Mouse (Mus musculus) MEL (cell line): ENCODE data around the gene Atg13. TPM values are rescaled to one million over a fixed set of nuclear protein-coding genes. Genes with fewer than 3 reads are reported as not detected.

Source experiments
- DNase-seq: peaks from one replicate; pipeline ENCODE4 v3.0.0; 2011; ENCODE audit warnings: low read depth, low spot score
- H3K27ac ChIP-seq: 2 replicates; pipeline ENCODE4 v1.5.1; 2012; ENCODE audit warnings: low read depth, mild to moderate bottlenecking, control low read depth, low read length, moderate library complexity; ENCODE audit not compliant: control insufficient read depth
- H3K27me3 ChIP-seq, 2 experiments: fragments of 150-350 bp in 1 of 2; sonication (generic) in 1 of 2; 2 replicates each; pipeline ENCODE4 v1.6.1; 2012; ENCODE audit warnings: low read length in 2 of 2, mild to moderate bottlenecking in 2 of 2, improper control_type of control experiment in 1 of 2, moderate library complexity in 1 of 2; ENCODE audit not compliant: insufficient read depth in 2 of 2, control insufficient read depth in 1 of 2
- H3K36me3 ChIP-seq, 2 experiments: 2 replicates each; pipeline ENCODE4 v1.6.1; 2012 to 2014; ENCODE audit warnings: low read length in 2 of 2, improper control_type of control experiment in 1 of 2, inconsistent platforms in 1 of 2, mild to moderate bottlenecking in 1 of 2; ENCODE audit not compliant: insufficient read depth in 2 of 2, control insufficient read depth in 1 of 2
- H3K4me1 ChIP-seq, 2 experiments: fragments of 150-350 bp in 1 of 2; sonication (generic) in 1 of 2; 2 replicates each; pipeline ENCODE4 v1.6.1; 2012; ENCODE audit warnings: low read length in 2 of 2, improper control_type of control experiment in 1 of 2, mild to moderate bottlenecking in 1 of 2; ENCODE audit not compliant: insufficient read depth in 2 of 2, control insufficient read depth in 1 of 2
- H3K4me3 ChIP-seq, 2 experiments: fragments of 150-350 bp in 1 of 2; sonication (generic) in 1 of 2; 2 replicates each; pipeline ENCODE4 v1.5.1; 2012; ENCODE audit warnings: low read depth in 2 of 2, low read length in 2 of 2, mild to moderate bottlenecking in 2 of 2, moderate library complexity in 2 of 2, control low read depth in 1 of 2, improper control_type of control experiment in 1 of 2; ENCODE audit not compliant: control insufficient read depth in 1 of 2, insufficient read depth in 1 of 2
- H3K79me2 ChIP-seq: 2 replicates; pipeline ENCODE4 v1.6.1; 2012; ENCODE audit warnings: mild to moderate bottlenecking, low read length, moderate library complexity; ENCODE audit not compliant: control insufficient read depth, poor library complexity, insufficient read depth
- H3K9ac ChIP-seq: 2 replicates; pipeline ENCODE4 v1.6.1; 2012; ENCODE audit warnings: low read depth, mild to moderate bottlenecking, control low read depth, low read length, moderate library complexity; ENCODE audit not compliant: control insufficient read depth, poor library complexity, severe bottlenecking
- H3K9me3 ChIP-seq: fragments of 150-350 bp; sonication (generic); replicated peaks from 2 replicates; pipeline ENCODE4 v1.6.1; 2012; ENCODE audit warnings: mild to moderate bottlenecking, low read length, improper control_type of control experiment, moderate library complexity; ENCODE audit not compliant: insufficient read depth
- BHLHE40 ChIP-seq: IDR thresholded peaks from 2 replicates; pipeline ENCODE4 v1.6.1; 2012; ENCODE audit warnings: low read depth, mild to moderate bottlenecking, inconsistent platforms, low read length, improper control_type of control experiment, borderline replicate concordance
- CHD1 ChIP-seq: IDR thresholded peaks from 2 replicates; pipeline ENCODE4 v1.6.1; 2012; ENCODE audit warnings: low read depth, mild to moderate bottlenecking, inconsistent platforms, low read length, improper control_type of control experiment
- EP300 ChIP-seq, 2 experiments: IDR thresholded peaks; 2 replicates each; pipeline ENCODE4 v1.6.1; 2011; ENCODE audit warnings: improper control_type of control experiment in 2 of 2, low read length in 2 of 2, low read depth in 1 of 2, mild to moderate bottlenecking in 1 of 2
- GATA1 ChIP-seq: IDR thresholded peaks from 2 replicates; pipeline ENCODE4 v1.6.1; 2011; ENCODE audit warnings: low read depth, low read length, improper control_type of control experiment
- JUND ChIP-seq: IDR thresholded peaks from 2 replicates; pipeline ENCODE4 v1.6.1; 2011; ENCODE audit warnings: low read depth, mild to moderate bottlenecking, improper control_type of control experiment, low read length
- MXI1 ChIP-seq: IDR thresholded peaks from 2 replicates; pipeline ENCODE4 v1.6.1; 2011; ENCODE audit warnings: mild to moderate bottlenecking, low read depth, low read length, improper control_type of control experiment
- MYB ChIP-seq: IDR thresholded peaks from 2 replicates; pipeline ENCODE4 v1.6.1; 2011; ENCODE audit warnings: mild to moderate bottlenecking, low read depth, low read length, improper control_type of control experiment
- MYC ChIP-seq: IDR thresholded peaks from 2 replicates; pipeline ENCODE4 v1.6.1; 2011; ENCODE audit warnings: low read depth, mild to moderate bottlenecking, low read length, improper control_type of control experiment, moderate library complexity
- NRF1 ChIP-seq: IDR thresholded peaks from 2 replicates; pipeline ENCODE4 v1.6.1; 2014; ENCODE audit warnings: low read depth, mild to moderate bottlenecking, inconsistent platforms, low read length, improper control_type of control experiment, moderate library complexity; ENCODE audit not compliant: poor library complexity, insufficient read depth, severe bottlenecking
- RAD21 ChIP-seq: IDR thresholded peaks from 2 replicates; pipeline ENCODE4 v1.6.1; 2011; ENCODE audit warnings: mild to moderate bottlenecking, low read depth, low read length, improper control_type of control experiment
- SMC3 ChIP-seq: IDR thresholded peaks from 2 replicates; pipeline ENCODE4 v1.6.1; 2011; ENCODE audit warnings: low read depth, low read length, improper control_type of control experiment
- TAL1 ChIP-seq: IDR thresholded peaks from 2 replicates; pipeline ENCODE4 v1.6.1; 2012; ENCODE audit warnings: mild to moderate bottlenecking, inconsistent platforms, low read length, moderate library complexity, mixed read lengths
- USF1 ChIP-seq: IDR thresholded peaks from 2 replicates; pipeline ENCODE4 v1.6.1; 2014; ENCODE audit warnings: low read depth, mild to moderate bottlenecking, inconsistent platforms, low read length, improper control_type of control experiment, moderate library complexity
- ZMIZ1 ChIP-seq: IDR thresholded peaks from 2 replicates; pipeline ENCODE4 v1.6.1; 2012; ENCODE audit warnings: low read depth, mild to moderate bottlenecking, inconsistent platforms, low read length, improper control_type of control experiment, moderate library complexity
- polyA plus RNA-seq, 2 experiments: library from polyadenylated mRNA; stranded (reverse) in 1 of 2; unstranded in 1 of 2; fragments of >175 nt in 1 of 2; fragments of >200 nt in 1 of 2; gene quantifications; 2 replicates each; pipeline versions ENCODE4 v1.2.1 to v1.2.4; 2012; ENCODE audit warnings: low replicate concordance in 2 of 2, low read depth in 1 of 2; ENCODE audit not compliant: insufficient read length in 2 of 2, insufficient read depth in 1 of 2, missing spikeins in 1 of 2
- total RNA-seq: library from RNA; depleted of rRNA; stranded (reverse); fragments of 300-350 nt; gene quantifications from 2 replicates; pipeline ENCODE4 v1.2.3, GENCODE M21; 2012

Atg13 gene
- total and polyA plus RNA-seq, 3 experiments, result 8.4 to 27.7 TPM; not detected in 1

GRCm38 (mm10) chr2:91636727-91637338 lies 73.5 kb downstream of the Atg13 start:
- H3K4me3 ChIP-seq, result no peak overlapping the region
- H3K27me3 ChIP-seq, result no peaks in the 10 kb centered on the region
- no peaks in the 10 kb centered on the region for H3K9me3 ChIP-seq
- TF ChIP-seq BHLHE40 (no peak), EP300 (IDR thresholded peaks at IDR 0.05; ENCODE audit: low read depth in 1 of 2, low read length in 2 of 2) (no peak), ZMIZ1 (no peak), RAD21 (no peak), CHD1 (no peak)
- no peak overlapping the region for H3K27ac ChIP-seq
- peak; percentile 62 for DNase-seq
- peaks cover 0 to 12% of the 10 kb centered on the region in 2 experiments; a peak in 2 of 4 replicates for H3K36me3 ChIP-seq
- H3K9ac ChIP-seq, result no peak overlapping the region
- H3K4me1 ChIP-seq, result peaks cover 15 to 17% of the 10 kb centered on the region in 2 experiments
- H3K79me2 ChIP-seq, result no peaks in the 10 kb centered on the region

- Histone ChIP-seq H3K9me3 (no peaks in the 10 kb centered on the region), H3K9ac (peak within 1 kb of the TSS; percentile 49; the same call in 1 of the 2 replicates), H3K27me3 (no peaks in the 10 kb centered on the region), H3K4me1 (peaks cover 15 to 17% of the 10 kb centered on the region in 2 experiments), H3K79me2 (no peaks in the 10 kb centered on the region), H3K36me3 (peaks cover 0 to 12% of the 10 kb centered on the region in 2 experiments; a peak in 2 of 4 replicates), H3K4me3 (peak within 1 kb of the TSS; percentile 3 to 32; a peak in 2 of 4 replicates), H3K27ac (peak within 1 kb of the TSS; percentile 57)
- TF ChIP-seq NRF1, result no peak
- TF ChIP-seq TAL1, result no peak
- no peak for TF ChIP-seq MXI1
- no peak for TF ChIP-seq SMC3
- TF ChIP-seq MYC, result no peak
- no peak for TF ChIP-seq USF1
- DNase-seq, result no peak
Observed at GRCm38 (mm10) chr2:91636229-91636628, 74.1 kb downstream of the Atg13 start, which contains the start of gene F2. Gene F2, minus strand, starts transcription at chr2:91636414.

- Histone ChIP-seq H3K36me3 (peaks cover 0 to 12% of the 10 kb centered on the region in 2 experiments; a peak in 2 of 4 replicates), H3K4me1 (peaks cover 15 to 17% of the 10 kb centered on the region in 2 experiments), H3K27me3 (no peaks in the 10 kb centered on the region), H3K79me2 (no peaks in the 10 kb centered on the region), H3K9ac (no peak overlapping the region; the same call in 1 of the 2 replicates), H3K9me3 (no peaks in the 10 kb centered on the region), H3K4me3 (peak overlapping the region in 1 of 2 experiments; percentile 3; a peak in 1 of 4 replicates), H3K27ac (peak overlapping the region; percentile 57)
- no peak for DNase-seq
- TF ChIP-seq MYB (no peak), JUND (no peak), GATA1 (no peak), TAL1 (no peak)
Observed at GRCm38 (mm10) chr2:91635486-91635885, 74.9 kb downstream of the Atg13 start.
